Mouse (Mus musculus): Measurements from ENCODE around the gene Pcnx2.

The Pcnx2 gene

DNA sequence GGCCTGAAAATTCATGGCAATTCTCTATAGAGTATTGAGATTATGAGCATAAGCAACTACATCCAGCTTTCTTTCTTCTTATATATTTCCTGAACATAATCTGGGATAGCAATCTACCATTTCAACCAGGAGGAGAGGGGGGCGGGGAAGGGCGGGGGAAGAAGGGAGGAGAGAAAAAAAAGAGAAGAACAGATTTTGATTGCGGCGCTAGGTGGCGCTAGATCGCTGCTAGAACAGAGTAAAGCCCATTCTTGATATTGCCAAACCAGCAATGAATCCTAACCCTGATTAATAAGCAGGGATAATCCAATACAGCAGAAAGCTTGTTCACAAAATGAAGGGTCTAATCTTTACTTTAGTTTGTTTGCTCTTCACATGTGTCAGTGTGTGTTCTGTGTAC, 782 bp upstream of the Pcnx2 start:
- peak; percentile 58 for DNase-seq (ENCODE audit: low read depth, low spot score)

GRCm38 (mm10) chr8:125897388-125897787, 729 bp downstream of the Pcnx2 start:
- no peak for DNase-seq (ENCODE audit: low read depth, low spot score)

DNA sequence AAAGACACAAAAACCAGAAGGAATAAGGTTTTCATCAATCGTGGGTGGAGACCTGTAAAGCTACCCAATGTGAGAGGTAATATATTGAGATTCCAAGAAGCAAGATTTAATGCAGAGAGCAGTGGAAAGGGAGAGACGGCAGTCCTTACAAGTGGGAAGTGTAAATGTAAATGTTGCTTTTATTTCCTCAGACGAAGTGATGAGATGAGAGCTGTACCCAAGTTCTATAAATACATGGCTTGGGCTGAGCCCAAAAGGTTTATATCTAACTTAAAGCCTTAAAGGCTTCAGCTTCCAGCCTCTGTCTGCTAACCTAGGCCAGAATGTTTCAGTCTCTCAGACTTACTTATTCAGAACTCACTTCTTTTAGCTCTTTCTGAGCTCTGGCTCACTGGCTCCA, 8.2 kb downstream of the Pcnx2 start:
- DNase-seq (ENCODE audit: low read depth, low spot score) = no peak

DNA sequence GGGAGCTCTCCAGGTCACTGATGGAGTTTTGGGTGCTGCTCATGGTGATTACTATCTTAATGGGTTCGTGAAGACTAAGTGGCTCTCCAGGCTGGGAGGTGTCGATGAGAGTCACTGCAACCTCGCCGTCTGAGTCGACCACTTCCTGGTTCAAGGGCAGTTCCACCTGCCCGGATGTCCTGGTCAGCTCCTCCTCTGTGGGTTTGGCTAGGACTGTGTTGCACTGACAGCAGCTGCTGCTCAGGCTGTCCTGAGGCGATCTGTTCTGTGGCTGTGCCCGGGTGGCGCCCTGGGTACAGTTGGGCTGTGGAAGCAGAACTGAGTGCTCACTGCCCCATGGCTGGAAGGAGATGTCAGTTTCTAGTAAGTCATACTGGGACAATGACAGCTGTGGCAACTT, 10.6 kb downstream of the Pcnx2 start:
- no peak for DNase-seq (ENCODE audit: low read depth, low spot score)

DNA sequence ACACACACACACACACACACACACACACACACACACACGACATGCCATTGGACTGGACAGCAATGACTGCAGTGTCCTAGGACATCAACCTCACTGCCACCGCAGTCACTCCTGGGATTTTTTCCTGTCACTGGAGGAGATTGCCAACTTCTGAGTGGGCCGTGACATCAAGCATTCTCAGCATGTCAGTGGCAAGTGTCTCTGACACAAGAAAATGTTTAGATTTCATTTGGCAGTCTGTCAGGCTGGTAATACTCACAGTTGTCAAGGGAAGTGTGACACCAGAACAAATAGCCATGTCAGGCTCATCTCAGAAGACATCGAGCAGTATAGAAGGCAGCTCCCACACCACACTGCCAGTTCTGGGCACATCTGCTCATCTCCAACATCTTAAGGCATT, 17.7 kb downstream of the Pcnx2 start:
- DNase-seq (ENCODE audit: low read depth, low spot score) = no peak

DNA sequence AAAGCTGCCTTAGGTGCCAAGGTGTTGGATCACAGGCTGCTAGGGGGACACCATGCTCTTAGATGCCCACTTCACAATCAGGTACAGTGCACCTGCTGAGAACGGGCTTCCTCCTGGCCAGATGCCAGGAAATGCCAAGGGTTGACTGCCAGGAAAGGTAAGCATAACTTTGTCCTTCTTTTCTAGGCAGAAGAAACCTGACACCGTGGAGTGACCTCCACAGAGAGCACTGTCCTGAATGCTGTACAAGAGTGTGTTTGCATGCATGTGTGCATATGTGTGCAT, 24.9 kb downstream of the Pcnx2 start:
- no peak for DNase-seq (ENCODE audit: low read depth, low spot score)

- DNase-seq (ENCODE audit: low read depth, low spot score) = no peak
These were observed 25.4 kb downstream of the Pcnx2 start for GRCm38 (mm10) chr8:125872501-125873249.

DNA sequence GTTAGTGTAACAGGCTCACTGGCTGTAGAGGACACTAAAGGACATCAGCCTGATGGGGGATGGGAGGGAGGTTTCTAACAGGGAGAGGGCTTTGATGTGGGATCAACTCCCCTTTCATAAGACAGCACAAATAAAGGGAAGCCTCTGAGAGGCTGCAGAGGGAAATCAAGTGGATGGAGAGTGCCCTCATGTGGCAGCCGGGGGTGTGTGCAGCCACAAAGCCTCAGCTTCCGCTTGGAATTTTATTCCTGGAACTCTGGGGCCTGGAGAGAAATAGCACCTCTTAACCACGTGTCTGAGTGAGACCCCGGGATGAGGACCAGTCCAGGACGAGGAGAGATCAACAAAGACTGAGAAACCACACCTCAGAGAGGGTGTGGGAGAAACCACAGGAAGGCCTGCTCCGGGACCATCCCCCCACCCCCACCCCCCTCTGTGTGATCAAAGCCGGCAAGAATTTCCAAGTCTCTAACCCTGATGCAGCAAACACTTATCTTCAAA, 27.2 kb downstream of the Pcnx2 start:
- peak; percentile 32 for DNase-seq (ENCODE audit: low read depth, low spot score)

DNA sequence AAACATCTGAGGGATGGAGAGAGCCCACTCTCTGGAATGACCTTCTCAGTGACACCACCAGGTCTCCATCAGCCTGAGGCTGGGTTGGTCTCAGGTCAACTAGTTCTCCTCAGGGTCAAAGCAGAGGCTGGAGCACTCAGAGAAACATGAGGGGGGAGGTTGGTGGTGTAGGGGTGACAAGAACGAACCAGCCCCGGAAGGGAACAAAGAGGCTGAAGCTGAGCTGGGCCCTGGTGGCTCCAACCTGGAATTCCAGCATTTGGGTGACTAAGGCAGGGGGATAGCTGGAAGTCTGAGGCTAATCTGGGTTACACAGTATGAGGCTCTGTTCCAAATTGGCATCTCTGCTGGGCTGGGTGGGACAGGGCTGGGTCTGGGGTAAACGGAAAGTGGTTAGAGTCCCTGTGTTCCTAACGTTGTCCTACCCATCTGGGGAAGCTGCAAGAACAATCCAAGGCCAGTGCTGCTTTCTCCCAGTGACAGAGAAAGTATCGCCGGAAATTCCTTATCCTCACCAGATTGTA, 27.9 kb downstream of the Pcnx2 start:
- DNase-seq (ENCODE audit: low read depth, low spot score) = no peak

- no peak for DNase-seq (ENCODE audit: low read depth, low spot score)
These were observed 28.4 kb downstream of the Pcnx2 start for GRCm38 (mm10) chr8:125869739-125870138.

- no peak for DNase-seq (ENCODE audit: low read depth, low spot score)
These were observed 29.6 kb downstream of the Pcnx2 start for GRCm38 (mm10) chr8:125868552-125868951.

GRCm38 (mm10) chr8:125866125-125866524, 32.0 kb downstream of the Pcnx2 start:
- no peak for DNase-seq (ENCODE audit: low read depth, low spot score)

GRCm38 (mm10) chr8:125857251-125857650, 40.9 kb downstream of the Pcnx2 start:
- DNase-seq (ENCODE audit: low read depth, low spot score) = no peak

DNA sequence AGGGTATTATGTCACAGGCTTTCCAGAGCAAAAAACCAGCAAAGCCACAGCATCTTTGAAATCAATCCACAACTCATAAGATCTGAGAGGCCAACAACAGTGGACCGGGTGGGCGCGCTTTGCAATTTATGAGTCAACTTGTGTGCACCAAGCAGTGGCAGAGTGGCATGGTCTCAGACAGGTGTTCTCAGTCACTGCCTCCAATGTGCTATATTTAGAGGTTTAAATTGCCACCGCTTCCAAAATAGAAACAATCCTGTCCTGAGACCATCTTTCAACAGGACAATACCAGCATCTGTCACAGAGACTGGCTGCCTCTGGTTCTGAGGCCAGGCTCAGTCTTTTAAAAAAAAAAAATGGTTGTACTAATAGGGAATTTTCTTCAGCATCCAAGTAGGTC, 42.0 kb downstream of the Pcnx2 start:
- no peak for DNase-seq (ENCODE audit: low read depth, low spot score)

GRCm38 (mm10) chr8:125854379-125854778, 43.7 kb downstream of the Pcnx2 start:
- DNase-seq (ENCODE audit: low read depth, low spot score) = no peak

DNA sequence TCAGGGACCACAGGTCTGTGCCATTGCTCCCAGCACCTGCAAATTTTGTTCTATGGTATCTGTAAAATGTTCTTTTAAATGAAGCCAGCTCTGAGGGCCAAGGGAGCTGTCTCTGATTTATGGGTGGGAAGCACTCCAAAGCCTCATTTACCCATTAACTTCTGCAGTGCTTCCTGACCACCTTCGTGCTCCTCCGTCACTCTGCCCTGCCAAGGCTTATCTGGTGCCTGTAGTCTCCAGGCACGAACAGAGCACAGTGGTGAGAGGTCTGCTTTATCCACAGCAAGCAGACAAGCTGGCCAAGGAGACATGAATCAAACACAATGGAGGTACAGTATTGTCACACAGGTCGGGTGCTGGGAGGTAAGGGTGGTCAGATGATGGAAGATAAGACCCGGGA, 44.8 kb downstream of the Pcnx2 start:
- DNase-seq (ENCODE audit: low read depth, low spot score) = no peak

- DNase-seq (ENCODE audit: low read depth, low spot score) = no peak
These were observed 48.9 kb downstream of the Pcnx2 start for GRCm38 (mm10) chr8:125849181-125849580.

- no peak for DNase-seq (ENCODE audit: low read depth, low spot score)
These were observed 50.3 kb downstream of the Pcnx2 start for GRCm38 (mm10) chr8:125847842-125848241.

- DNase-seq (ENCODE audit: low read depth, low spot score) = no peak
These were observed 52.8 kb downstream of the Pcnx2 start for GRCm38 (mm10) chr8:125845281-125845680.

- no peak for DNase-seq (ENCODE audit: low read depth, low spot score)
These were observed 54.8 kb downstream of the Pcnx2 start for GRCm38 (mm10) chr8:125843122-125843836.

GRCm38 (mm10) chr8:125842158-125842557, 56.0 kb downstream of the Pcnx2 start:
- no peak for DNase-seq (ENCODE audit: low read depth, low spot score)

GRCm38 (mm10) chr8:125824688-125825087, 73.4 kb downstream of the Pcnx2 start:
- no peak for DNase-seq (ENCODE audit: low read depth, low spot score)

GRCm38 (mm10) chr8:125823719-125824118, 74.4 kb downstream of the Pcnx2 start:
- no peak for DNase-seq (ENCODE audit: low read depth, low spot score)

Data from retina, adult 2 months (tissue).